Mouse (Mus musculus) testis, adult 2 months (tissue): ENCODE data around the gene Impdh1.

Source experiments
- CTCF ChIP-seq: fragments of 200-500 bp; IDR thresholded peaks from 2 replicates; pipeline ENCODE4 v1.5.1; 2012; ENCODE audit warnings: low read depth, mild to moderate bottlenecking, inconsistent platforms, low read length, moderate library complexity; ENCODE audit not compliant: control insufficient read depth, insufficient read depth, insufficient replicate concordance
- POLR2A ChIP-seq: fragments of 200-500 bp; IDR thresholded peaks from 2 replicates; pipeline ENCODE4 v1.6.1; 2012; ENCODE audit warnings: low read depth, mild to moderate bottlenecking, inconsistent platforms, low read length, moderate library complexity; ENCODE audit not compliant: control insufficient read depth

DNA sequence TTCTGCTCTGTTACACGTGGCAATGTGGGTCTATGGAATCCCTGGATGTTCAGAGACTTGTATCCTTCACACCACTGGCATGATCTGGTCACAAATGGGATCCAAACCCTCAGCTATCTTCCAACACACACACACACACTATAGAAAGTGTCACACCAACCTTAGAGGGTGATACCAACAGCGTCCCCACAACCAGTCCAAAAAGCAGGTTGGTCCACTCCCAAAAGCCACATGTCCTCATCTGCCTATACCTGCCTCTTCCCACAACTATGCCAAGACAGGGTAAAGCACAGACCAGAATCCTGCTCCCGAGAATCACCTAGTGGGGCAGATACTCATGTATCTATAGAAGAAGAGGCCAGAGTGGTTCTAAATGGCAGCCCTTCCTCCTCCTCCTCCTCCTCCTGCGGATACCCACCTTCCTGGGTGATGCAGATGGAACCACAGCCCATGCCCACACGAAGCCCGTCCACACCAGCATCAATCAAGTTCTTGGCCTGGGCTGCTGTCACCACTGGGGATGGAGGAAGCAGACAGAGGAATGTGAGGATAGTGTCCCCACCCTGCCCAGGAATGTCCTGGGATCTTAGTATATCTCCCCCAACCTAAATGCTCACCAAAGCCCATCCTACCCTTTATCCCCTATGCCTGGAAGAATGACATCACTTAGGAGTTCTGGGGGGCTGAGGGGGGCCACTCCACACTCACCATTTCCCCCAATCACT is 12.1 kb downstream of the Impdh1 start:
- TF ChIP-seq CTCF (no peak), POLR2A (no peak)
